Mouse (Mus musculus) CH12.LX (cell line): ENCODE measurements at regions not wholly inside any gene's neighbourhood (a gene's known extent, or its start where the extent isn't known, plus 50 kb on each side); places are given as distances from the start of the nearest gene placed in this dataset.

Source experiments
- DNase-seq: peaks from one replicate; pipeline ENCODE4 v3.0.0-alpha.2; 2013; ENCODE audit errors: extremely low read depth
- H3K27ac ChIP-seq: 2 replicates; pipeline ENCODE4 v1.5.1; 2012; ENCODE audit warnings: low read depth, mild to moderate bottlenecking, control low read depth, moderate library complexity; ENCODE audit not compliant: insufficient read depth
- H3K27me3 ChIP-seq: replicated peaks from 2 replicates; pipeline ENCODE3; 2012; ENCODE audit warnings: inconsistent platforms
- H3K36me3 ChIP-seq, 2 experiments: replicated peaks in 1 of 2; 2 replicates each; pipeline versions ENCODE3 to v1.6.1; 2012; ENCODE audit warnings: inconsistent platforms in 1 of 2, low read length in 1 of 2, mild to moderate bottlenecking in 1 of 2, mixed read lengths in 1 of 2, moderate library complexity in 1 of 2; ENCODE audit not compliant: control insufficient read depth in 1 of 2, insufficient read depth in 1 of 2
- H3K4me1 ChIP-seq, 2 experiments: 2 replicates each; pipeline ENCODE4 v1.6.1; 2012; ENCODE audit warnings: inconsistent platforms in 1 of 2, moderate library complexity in 1 of 2; ENCODE audit not compliant: insufficient read depth in 2 of 2, control insufficient read depth in 1 of 2
- H3K4me2 ChIP-seq: 2 replicates; pipeline ENCODE4 v1.6.1; 2012; ENCODE audit warnings: low read depth, mild to moderate bottlenecking, control low read depth; ENCODE audit not compliant: poor library complexity, insufficient read depth, severe bottlenecking
- H3K4me3 ChIP-seq, 3 experiments: fragments of 150-350 bp in 1 of 3; sonication (generic) in 1 of 3; replicated peaks in 1 of 3; 2 replicates each; pipeline versions ENCODE3 to v1.5.1; 2011 to 2012; ENCODE audit warnings: low read depth in 2 of 3, low read length in 2 of 3, mild to moderate bottlenecking in 2 of 3, moderate library complexity in 2 of 3, control low read depth in 1 of 3, improper control_type of control experiment in 1 of 3, inconsistent platforms in 1 of 3, mixed read lengths in 1 of 3; ENCODE audit not compliant: poor library complexity in 1 of 3
- H3K79me2 ChIP-seq: replicated peaks from 2 replicates; pipeline ENCODE4 v1.6.1; 2012; ENCODE audit warnings: mild to moderate bottlenecking, moderate library complexity; ENCODE audit not compliant: control insufficient read depth, poor library complexity, insufficient read depth, severe bottlenecking; ENCODE audit errors: extremely low read depth
- H3K9ac ChIP-seq: 2 replicates; pipeline ENCODE4 v1.6.1; 2012; ENCODE audit warnings: low read depth, mild to moderate bottlenecking, control low read depth, moderate library complexity; ENCODE audit not compliant: insufficient read depth
- H3K9me3 ChIP-seq: replicated peaks from 2 replicates; pipeline ENCODE3; 2012; ENCODE audit warnings: low read length, inconsistent platforms, mixed read lengths
- GABPA ChIP-seq: IDR thresholded peaks from 2 replicates; pipeline ENCODE4 v1.6.1; 2012; ENCODE audit warnings: low read depth, low read length, improper control_type of control experiment, inconsistent platforms; ENCODE audit not compliant: insufficient replicate concordance
- IRF4 ChIP-seq: IDR thresholded peaks from 2 replicates; pipeline ENCODE4 v1.6.1; 2014; ENCODE audit warnings: low read depth, mild to moderate bottlenecking, inconsistent platforms, low read length, improper control_type of control experiment
- JUND ChIP-seq: conservative IDR thresholded peaks from 2 replicates; pipeline ENCODE4 v1.6.1; 2011; ENCODE audit warnings: low read depth, low read length, improper control_type of control experiment
- KAT2A ChIP-seq: IDR thresholded peaks from 2 replicates; pipeline ENCODE4 v1.6.1; 2012; ENCODE audit warnings: low read length, improper control_type of control experiment, inconsistent platforms; ENCODE audit not compliant: insufficient replicate concordance
- MYC ChIP-seq: IDR thresholded peaks from 2 replicates; pipeline ENCODE4 v1.6.1; 2011; ENCODE audit warnings: low read depth, mild to moderate bottlenecking, improper control_type of control experiment, low read length
- NRF1 ChIP-seq: IDR thresholded peaks from 2 replicates; pipeline ENCODE4 v1.6.1; 2014; ENCODE audit warnings: low read depth, mild to moderate bottlenecking, inconsistent platforms, low read length, improper control_type of control experiment, moderate library complexity
- PAX5 ChIP-seq: IDR thresholded peaks from 2 replicates; pipeline ENCODE4 v1.6.1; 2012; ENCODE audit warnings: low read length, inconsistent platforms, mixed read lengths
- POLR2AphosphoS2 ChIP-seq: IDR thresholded peaks from 2 replicates; pipeline ENCODE4 v1.6.1; 2011; ENCODE audit warnings: low read depth, low read length, improper control_type of control experiment
- TCF12 ChIP-seq: IDR thresholded peaks from 2 replicates; pipeline ENCODE4 v1.6.1; 2014; ENCODE audit warnings: low read depth, mild to moderate bottlenecking, inconsistent platforms, low read length, improper control_type of control experiment
- UBTF ChIP-seq: IDR thresholded peaks from 2 replicates; pipeline ENCODE4 v1.6.1; 2012; ENCODE audit warnings: low read depth, mild to moderate bottlenecking, inconsistent platforms, low read length, improper control_type of control experiment, moderate library complexity
- ZC3H11A ChIP-seq: IDR thresholded peaks from 2 replicates; pipeline ENCODE4 v1.6.1; 2012; ENCODE audit warnings: low read depth, mild to moderate bottlenecking, inconsistent platforms, low read length, improper control_type of control experiment
- dilution Hi-C: fragments of 300-500 bp; cut with MboI; formaldehyde crosslinking; loops from 2 replicates; pipeline ENCODE4 v1.14.3; 2020; ENCODE audit warnings: low sequenced_read_pairs; ENCODE audit not compliant: extremely low pct_unique_long_range_greater_than_20kb, extremely low pct_ligation_motif_present
- in situ Hi-C: fragments of 300-500 bp; cut with MboI; formaldehyde crosslinking; loops from 3 replicates; pipeline ENCODE4 v1.14.3; 2019; ENCODE audit warnings: low sequenced_read_pairs, low pct_ligation_motif_present, low pct_unique_long_range_greater_than_20kb, mixed read lengths

DNA sequence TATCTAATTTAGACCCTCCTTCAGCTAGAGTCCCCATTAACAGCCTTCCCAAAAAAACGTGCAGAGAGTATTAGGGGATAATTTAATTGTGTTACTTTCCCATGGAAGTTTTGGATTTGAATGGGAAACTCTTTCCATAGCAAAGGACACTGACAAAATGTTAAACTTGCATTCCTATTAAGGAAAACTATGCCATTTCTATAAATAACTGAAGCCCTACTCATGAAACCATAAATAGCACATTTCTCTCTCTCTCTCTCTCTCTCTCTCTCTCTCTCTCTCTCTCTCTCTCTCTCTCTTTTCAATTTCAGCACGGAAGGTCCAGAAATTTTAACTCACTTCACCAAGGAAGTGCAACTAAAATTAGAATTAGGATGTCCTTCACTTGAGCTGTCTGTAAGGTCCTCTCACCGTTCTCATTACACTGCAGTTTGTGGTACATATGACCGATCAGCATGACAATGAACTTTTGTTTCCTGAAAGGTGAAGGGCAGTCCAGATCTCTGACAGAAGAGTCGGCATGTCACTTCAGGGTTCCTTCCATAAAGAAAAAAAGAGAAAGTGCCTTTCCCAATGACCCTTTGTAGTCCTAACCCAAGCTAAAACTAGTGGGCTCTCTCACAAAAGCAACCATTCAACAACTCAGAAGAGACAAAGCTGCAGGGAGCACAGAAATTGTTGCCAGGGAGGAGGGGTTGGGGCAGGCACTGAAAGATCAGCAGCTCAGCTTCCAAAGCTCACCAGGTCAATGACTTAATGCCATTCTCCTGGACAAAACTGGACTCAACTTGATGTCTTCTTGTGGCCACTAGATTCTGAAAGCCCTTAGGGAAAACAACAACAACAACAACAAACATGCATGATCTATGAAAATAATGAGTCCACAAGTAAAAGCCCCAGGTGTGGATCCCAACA is 696.9 kb downstream of the Diaph3 start:
- no peak overlapping the region for H3K27ac ChIP-seq
- no peak overlapping the region for H3K4me2 ChIP-seq
- no peaks in the 10 kb centered on the region for H3K36me3 ChIP-seq
- H3K4me1 ChIP-seq: no peaks in the 10 kb centered on the region
- H3K27me3 ChIP-seq: no peaks in the 10 kb centered on the region
- no peaks in the 10 kb centered on the region for H3K79me2 ChIP-seq
- dilution Hi-C loops (no loop called here), in situ Hi-C loops (no loop called here)
- TF ChIP-seq PAX5 (no peak), UBTF (no peak), POLR2AphosphoS2 (no peak), ZC3H11A (no peak), MYC (no peak), KAT2A (no peak), JUND (no peak), TCF12 (no peak), GABPA (no peak)
- H3K4me3 ChIP-seq: no peak overlapping the region
- no peak overlapping the region for H3K9ac ChIP-seq
- peaks cover 11% of the 10 kb centered on the region for H3K9me3 ChIP-seq
- DNase-seq: no peak

DNA sequence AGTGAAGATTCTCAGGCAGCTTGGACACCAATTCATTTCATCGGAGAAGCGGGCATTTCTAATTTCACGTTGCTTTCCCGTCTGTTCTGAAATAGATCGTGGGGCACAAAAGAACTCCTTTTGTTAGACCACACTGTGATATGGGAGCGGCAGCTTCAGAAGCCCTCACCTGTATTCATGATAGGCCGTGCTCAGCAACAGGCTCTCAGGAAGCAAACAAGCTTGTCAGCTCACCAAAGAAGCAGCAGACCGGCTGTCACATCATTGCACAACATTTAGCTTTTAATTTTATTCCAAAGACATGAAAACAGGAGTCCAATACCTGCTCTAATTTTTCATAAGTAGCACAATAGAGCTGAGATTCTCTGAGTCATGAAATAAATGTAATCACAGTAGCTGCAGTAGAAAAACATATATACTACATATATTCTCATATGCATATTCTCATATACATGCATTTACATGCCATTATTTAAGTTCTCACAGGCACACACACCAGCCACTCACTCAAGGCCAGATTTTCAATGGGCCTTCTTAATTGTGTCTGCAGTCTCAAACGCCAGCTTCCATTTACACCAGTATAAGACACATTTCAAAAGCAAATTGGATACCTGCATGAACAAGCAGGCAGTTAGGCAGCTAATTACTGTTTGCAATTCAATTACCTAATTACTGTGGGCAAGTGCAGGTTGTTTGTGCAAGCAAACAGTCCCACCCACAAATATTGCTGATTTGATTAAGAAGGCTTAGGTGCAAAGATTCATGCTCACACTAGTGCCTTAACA is 698.9 kb downstream of the Diaph3 start:
- Histone ChIP-seq H3K79me2 (no peaks in the 10 kb centered on the region), H3K4me2 (no peak overlapping the region), H3K27me3 (no peaks in the 10 kb centered on the region), H3K9me3 (peaks cover 11% of the 10 kb centered on the region), H3K27ac (no peak overlapping the region), H3K4me1 (no peaks in the 10 kb centered on the region), H3K9ac (no peak overlapping the region), H3K36me3 (no peaks in the 10 kb centered on the region), H3K4me3 (no peak overlapping the region)
- in situ Hi-C loops (no loop called here), dilution Hi-C loops (no loop called here)
- TF ChIP-seq IRF4: no peak
- TF ChIP-seq NRF1: no peak
- DNase-seq: no peak
